Mouse (Mus musculus): ENCODE data around the gene Sult1b1.

GRCm38 (mm10) chr5:87538111-87538510 is at the start of gene Sult1b1:
- no peak for TF ChIP-seq CTCF (IDR thresholded peaks at IDR 0.05; ENCODE audit: low read depth)
- no peak for TF ChIP-seq EP300 (IDR thresholded peaks at IDR 0.05; ENCODE audit: low read depth)
